Mouse (Mus musculus) embryonic stem cell, embryonic (primary cell): ENCODE measurements around the gene Zscan10.

Experiments
- CTCF ChIA-PET, 4 experiments: fragments of 300-600 bp in 2 of 4; fragments of 350-600 bp in 2 of 4; sonication (Branson Sonifier 250); formaldehyde crosslinking; loops; one replicate each; lab custom pipeline; 2022; ENCODE audit warnings: inconsistent platforms in 2 of 4; lab: Charles Lee
- POLR2A ChIA-PET, 4 experiments: fragments of 300-600 bp in 2 of 4; fragments of 350-600 bp in 2 of 4; sonication (Branson Sonifier 250); formaldehyde crosslinking; loops; one replicate each; lab custom pipeline; 2022; ENCODE audit warnings: antibody characterized with exemption in 4 of 4, inconsistent platforms in 1 of 4; lab: Charles Lee

Gene Zscan10

DNA sequence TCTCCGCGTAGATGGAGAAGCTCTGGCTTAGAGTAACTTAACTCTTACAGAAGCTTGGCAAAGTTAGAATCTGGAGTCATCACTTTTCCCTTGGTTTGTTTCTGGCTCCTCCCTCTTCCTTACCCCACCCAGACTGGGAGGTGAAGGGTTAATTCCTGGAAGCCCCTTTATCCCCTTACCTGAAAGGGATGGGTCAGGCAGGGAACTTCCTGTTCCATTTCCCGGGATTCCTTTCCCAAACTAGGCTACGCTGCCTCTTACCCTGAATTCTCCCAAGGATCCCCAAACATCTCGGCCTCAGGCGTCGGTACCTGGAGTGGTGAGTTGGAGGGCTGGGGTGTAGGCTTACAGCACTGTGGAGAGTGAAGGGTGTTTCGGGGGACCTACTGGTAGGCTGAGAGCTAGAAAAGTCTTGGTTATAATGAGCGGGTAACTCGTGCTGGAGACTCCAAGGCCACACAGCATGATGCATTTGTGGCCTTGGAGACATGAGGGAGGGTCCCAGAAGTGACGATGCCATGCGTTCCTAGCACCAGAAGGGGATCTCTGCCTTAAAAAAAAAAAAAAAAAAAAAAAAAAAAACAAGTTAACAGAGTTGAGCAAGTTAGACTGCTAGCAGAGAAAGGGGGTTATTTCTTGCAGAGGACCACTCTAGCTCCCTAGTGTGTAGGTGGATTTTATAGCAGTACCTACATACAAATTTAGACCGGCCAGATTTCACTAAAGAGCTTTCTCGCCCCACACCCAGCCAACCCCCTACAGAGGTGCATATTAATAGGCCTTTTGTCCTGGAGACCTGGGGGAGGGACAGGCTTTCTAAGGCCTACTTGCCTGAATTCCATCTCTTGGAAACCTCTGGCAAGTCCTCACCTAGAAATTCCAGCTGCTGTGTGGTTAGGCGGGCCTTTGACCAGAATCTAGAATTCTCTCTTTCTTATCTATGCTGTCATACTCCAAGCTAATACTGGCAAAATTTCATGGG is at the start of gene Zscan10:
Gene Zscan10 (plus strand): TSS at position 216 of the 982 bp plus-strand sequence.
- CTCF ChIA-PET: interaction anchor here (0.5 to 8.1 kb wide), 30 partner anchors 9 to 1167 kb away, joined by 3 to 194 read pairs (median 6); partner anchors contain the start of gene Zfp213 (in 2 of the 4)
- POLR2A ChIA-PET: interaction anchor here (0.6 to 10.3 kb wide), 64 partner anchors 8 to 725 kb away, joined by 3 to 284 read pairs (median 6); partner anchors contain the start of genes Zfp213 (in 3 of the 4), Mmp25 (in 2 of the 4), Bicdl2 (in 1 of the 4) and Cldn9 (in 1 of the 4)

DNA sequence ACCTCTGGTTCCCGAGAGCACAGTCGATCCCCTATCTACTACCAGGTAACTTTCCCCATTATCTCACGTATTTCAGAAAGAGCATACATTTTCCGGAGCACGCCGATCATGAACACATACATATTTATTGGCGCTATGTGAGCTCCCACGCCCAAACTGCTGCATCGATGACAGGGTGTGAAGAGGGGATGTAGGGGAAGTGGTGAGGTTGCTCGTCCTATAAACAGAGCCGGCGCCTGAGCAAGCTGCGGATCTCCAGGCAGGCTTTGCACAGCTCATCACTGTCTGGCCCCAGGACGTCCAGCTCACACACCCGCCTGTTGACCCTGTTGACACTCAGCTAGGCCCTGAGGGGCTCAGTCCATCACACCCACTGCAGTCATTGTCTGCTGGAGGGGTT is 49.8 kb upstream of the Zscan10 start:
- ChIA-PET CTCF (interaction anchor here (1.0 to 3.7 kb wide), 6 partner anchors 8 to 79 kb away, joined by 3 to 32 read pairs (median 3); partner anchors contain the start of gene Zfp213 (in 1 of the 4)), POLR2A (interaction anchor here (0.8 to 7.3 kb wide), 19 partner anchors 8 to 93 kb away, joined by 3 to 63 read pairs (median 5); partner anchors contain the start of genes Zfp213 (in 3 of the 4) and Zfp13 (in 2 of the 4))

DNA sequence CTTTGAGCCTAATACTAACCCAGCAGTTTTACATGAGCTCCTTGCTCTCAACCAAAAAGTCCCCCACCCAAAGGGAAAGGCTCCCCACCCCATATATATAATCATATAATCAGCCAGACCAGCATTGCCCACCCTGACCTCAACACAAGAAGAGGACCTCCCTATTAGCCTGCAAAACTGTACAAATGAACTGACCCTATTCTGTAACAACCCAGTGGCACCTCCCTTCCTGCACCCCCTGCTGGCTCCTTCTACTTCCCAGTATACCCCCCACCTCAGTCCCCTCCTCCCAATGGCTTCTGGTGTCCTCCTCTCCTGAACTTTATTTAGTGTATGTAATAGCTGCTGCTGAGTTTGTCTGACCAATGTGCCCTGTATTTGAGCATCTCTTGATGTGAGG is 49.2 kb upstream of the Zscan10 start:
- POLR2A ChIA-PET: interaction anchor here (0.8 to 7.3 kb wide), 19 partner anchors 7 to 93 kb away, joined by 3 to 63 read pairs (median 5); partner anchors contain the start of genes Zfp213 (in 3 of the 4) and Zfp13 (in 2 of the 4)
- CTCF ChIA-PET: interaction anchor here (1.0 to 3.7 kb wide), 7 partner anchors 8 to 79 kb away, joined by 3 to 32 read pairs (median 3); partner anchors contain the start of gene Zfp213 (in 1 of the 4)

- CTCF ChIA-PET: interaction anchor here in 1 of 4 experiments (1.0 to 1.3 kb wide), 2 partner anchors 8 to 52 kb away, joined by 3 read pairs; no protein-coding TSS in a partner anchor
- POLR2A ChIA-PET: interaction anchor here in 3 of 4 experiments (0.7 to 7.3 kb wide), 16 partner anchors 7 to 92 kb away, joined by 3 to 63 read pairs (median 5); partner anchors contain the start of genes Zfp13 (in 2 of the 3), Zfp213 (in 2 of the 3) and Zscan10 (in 1 of the 3)
These were observed 48.7 kb upstream of the Zscan10 start for GRCm38 (mm10) chr17:23551963-23552362.

DNA sequence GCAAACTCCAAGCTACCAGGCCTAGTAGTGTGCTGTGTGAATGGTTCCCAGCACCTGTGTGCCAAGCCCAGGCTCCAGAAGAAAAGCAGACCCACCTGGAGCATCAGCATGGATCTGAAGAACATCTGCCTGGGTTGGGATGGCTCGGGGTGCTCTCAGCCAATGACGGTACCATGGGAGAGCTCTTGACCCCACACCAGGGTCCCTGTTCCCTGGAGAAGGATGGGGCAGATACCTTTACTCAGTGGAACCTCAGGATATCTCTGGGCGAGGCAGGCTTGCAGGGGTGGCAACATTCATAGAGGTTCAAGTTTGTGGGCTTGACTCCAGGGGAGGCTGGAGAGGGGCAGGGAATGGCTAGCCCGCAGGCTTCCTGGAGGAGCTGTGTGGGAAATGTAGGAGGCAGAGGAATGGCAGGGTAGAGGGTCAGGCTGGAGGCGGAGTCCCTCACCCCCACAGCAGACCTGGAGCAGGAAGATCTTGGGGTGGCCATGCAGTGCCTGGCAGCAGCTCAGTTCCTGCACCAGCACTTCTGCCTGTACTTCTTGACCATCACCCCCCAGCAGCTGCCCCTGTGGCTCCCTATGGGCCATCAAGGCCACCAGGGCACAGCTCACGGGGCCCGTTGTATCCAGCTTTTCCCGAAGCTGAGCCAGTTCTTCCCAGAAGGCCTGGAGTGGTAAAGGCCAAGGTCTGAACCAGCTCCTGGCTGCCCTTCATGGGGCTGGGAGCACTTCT is 47.6 kb upstream of the Zscan10 start:
- POLR2A ChIA-PET: interaction anchor here (0.6 to 5.8 kb wide), 12 partner anchors 8 to 66 kb away, joined by 3 to 44 read pairs (median 4); partner anchors contain the start of genes Zfp213 (in 2 of the 4) and Zfp13 (in 1 of the 4)
- CTCF ChIA-PET: interaction anchor here in 1 of 4 experiments (0.7 kb wide), 1 partner anchor 18 kb away, joined by 3 read pairs; no protein-coding TSS in a partner anchor

DNA sequence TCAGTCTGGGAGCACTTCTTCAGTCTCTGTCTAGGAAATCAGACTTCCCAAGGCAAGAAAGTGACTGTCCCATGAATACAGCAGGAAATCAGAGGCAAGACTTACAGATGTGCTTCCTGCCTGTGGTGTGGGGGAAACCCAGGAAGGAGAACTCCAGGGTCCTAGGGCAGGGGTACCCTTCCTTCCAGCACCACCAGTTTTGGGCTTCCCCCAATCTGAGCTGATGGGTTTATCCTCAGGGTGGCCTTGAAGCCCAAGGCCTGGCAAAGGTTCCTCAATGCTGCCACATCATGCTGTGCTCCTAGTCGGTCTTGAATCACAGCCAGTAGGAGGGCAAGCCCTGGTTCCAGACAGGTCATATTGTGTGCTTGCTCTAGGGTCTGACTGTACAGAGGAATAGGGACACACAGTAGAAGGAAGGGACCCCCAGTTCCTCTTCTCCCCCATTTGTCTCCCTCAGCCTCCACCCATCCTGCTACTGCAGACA is 47.0 kb upstream of the Zscan10 start:
- CTCF ChIA-PET: interaction anchor here in 1 of 4 experiments (0.7 kb wide), 1 partner anchor 18 kb away, joined by 3 read pairs; no protein-coding TSS in a partner anchor
- POLR2A ChIA-PET: interaction anchor here (0.6 to 5.8 kb wide), 5 partner anchors 11 to 39 kb away, joined by 3 to 40 read pairs (median 5); partner anchors contain the start of gene Zfp213 (in 1 of the 4)

- ChIA-PET CTCF (no interaction called here), POLR2A (interaction anchor here in 2 of 4 experiments (1.4 to 10.8 kb wide), 5 partner anchors 6 to 56 kb away, joined by 5 to 112 read pairs (median 14); partner anchors contain the start of genes Zfp13 (in 1 of the 2), Zfp213 (in 1 of the 2) and Zscan10 (in 1 of the 2))
These were observed 46.3 kb upstream of the Zscan10 start for GRCm38 (mm10) chr17:23554321-23554720.

DNA sequence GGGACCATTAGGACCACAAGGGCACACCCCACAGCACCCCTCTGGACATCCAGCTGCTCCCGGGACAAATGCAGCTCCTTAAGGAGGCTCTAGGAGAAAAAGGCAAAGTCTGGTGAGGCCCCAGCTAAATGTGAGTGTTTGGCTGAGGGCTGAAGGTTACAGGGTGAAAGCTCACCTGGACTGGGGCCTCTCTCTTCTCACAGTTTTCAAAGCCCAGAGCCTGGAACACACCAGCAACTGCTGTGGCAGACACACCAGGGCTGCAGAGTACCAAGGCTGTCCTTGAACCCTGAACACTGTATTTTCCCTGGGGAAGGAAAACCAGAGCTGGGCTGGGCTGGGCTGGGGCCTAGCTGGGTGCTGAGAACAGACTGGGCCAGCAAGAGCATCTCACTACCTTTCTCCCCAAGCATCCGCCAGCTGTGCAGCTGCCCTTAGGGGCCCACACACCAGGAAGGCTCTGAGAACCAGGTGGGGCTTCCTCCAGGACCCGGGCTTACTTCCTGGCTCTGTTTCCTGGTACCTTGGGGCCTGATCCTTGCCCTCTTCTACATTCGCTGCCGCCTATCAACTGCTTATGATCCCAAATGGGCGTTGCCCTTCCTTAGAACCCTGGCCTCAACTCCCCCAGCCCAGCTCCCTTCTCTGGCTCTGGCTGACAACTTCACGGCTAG is 45.3 kb upstream of the Zscan10 start:
- POLR2A ChIA-PET: interaction anchor here (0.6 to 10.8 kb wide), 14 partner anchors 7 to 239 kb away, joined by 3 to 112 read pairs (median 6); partner anchors contain the start of genes Zfp213 (in 2 of the 4), Zfp13 (in 1 of the 4) and Zscan10 (in 1 of the 4)
- CTCF ChIA-PET: interaction anchor here in 3 of 4 experiments (0.5 to 2.2 kb wide), 5 partner anchors 8 to 1132 kb away, joined by 3 to 12 read pairs (median 4); no protein-coding TSS in a partner anchor

GRCm38 (mm10) chr17:23559767-23560166 is 40.9 kb upstream of the Zscan10 start:
- POLR2A ChIA-PET: interaction anchor here (0.6 to 10.8 kb wide), 39 partner anchors 8 to 760 kb away, joined by 3 to 131 read pairs (median 5); partner anchors contain the start of genes Zfp13 (in 3 of the 4), Zscan10 (in 2 of the 4), Pkmyt1 (in 1 of the 4) and Zfp945 (in 1 of the 4)
- CTCF ChIA-PET: interaction anchor here (0.5 to 4.8 kb wide), 85 partner anchors 8 to 760 kb away, joined by 3 to 58 read pairs (median 4); partner anchors contain the start of genes Prss32 (in 2 of the 4), Prss41 (in 2 of the 4), Zfp13 (in 2 of the 4) and 1520401A03Rik (in 1 of the 4)

DNA sequence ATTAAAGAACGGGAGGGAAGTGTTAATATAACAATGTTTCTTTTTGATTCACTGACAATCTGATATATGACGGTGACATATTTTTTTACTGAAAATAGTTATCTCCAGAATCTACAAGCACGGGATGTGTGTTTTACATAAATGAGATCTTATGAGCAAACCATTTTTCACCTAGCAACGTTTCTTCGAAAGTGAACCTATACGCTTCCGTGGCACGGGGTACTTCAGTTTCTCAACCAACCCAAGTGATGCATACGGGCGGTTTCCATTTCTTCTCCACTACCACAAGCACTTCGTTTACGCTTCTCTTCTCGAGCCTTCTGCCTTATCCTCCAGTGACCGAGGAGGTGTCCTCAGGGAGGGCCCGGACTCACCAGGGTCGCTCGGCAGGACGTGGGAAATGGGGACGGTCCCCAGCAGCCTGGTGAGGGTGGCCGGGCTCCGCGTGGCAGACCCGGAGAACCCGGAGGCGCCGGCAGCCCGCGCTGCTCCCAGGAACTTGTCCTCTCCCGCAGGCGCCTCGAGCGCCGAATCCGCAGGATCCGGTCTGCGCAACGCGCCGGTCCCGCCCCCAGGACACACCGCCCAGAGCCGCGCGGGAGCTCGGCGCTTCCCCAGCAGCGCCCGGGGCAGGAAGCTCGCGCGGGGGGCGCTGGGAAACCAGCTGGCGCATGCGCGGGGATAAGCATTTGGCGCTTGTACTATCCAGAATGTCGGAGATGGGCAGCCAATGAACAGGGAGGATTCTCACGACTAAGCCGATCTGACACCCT is 36.9 kb upstream of the Zscan10 start, which contains the start of gene Zfp213:
Gene Zfp213 (minus strand): TSS at position 644 of the 773 bp plus-strand sequence.
- CTCF ChIA-PET: interaction anchor here (0.6 to 1.5 kb wide), 19 partner anchors 10 to 104 kb away, joined by 3 to 17 read pairs (median 3); partner anchors contain the start of gene Zscan10 (in 1 of the 4)
- POLR2A ChIA-PET: interaction anchor here (0.5 to 10.8 kb wide), 47 partner anchors 8 to 1140 kb away, joined by 3 to 131 read pairs (median 4); partner anchors contain the start of genes Zfp13 (in 3 of the 4), Zscan10 (in 2 of the 4), Hcfc1r1 (in 1 of the 4) and Thoc6 (in 1 of the 4)

DNA sequence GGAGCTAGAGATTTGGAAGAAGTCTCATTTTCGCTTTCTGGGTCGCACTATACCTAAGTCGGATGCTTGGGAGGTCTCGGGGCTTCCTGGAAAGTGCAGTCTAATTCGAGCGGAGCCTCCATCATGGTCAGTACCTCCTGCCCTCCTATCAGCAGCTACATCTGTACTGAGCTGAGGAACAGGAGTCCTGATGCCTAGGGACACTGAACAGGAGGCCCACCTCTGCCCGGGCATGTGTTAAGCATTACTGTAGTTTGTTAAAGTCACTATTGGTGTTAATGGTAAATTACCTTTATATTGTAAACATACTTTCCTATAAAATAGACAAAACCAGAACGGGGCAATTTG is 36.3 kb upstream of the Zscan10 start:
- POLR2A ChIA-PET: interaction anchor here (0.5 to 10.8 kb wide), 47 partner anchors 9 to 1141 kb away, joined by 3 to 131 read pairs (median 4); partner anchors contain the start of genes Zfp13 (in 3 of the 4), Zscan10 (in 2 of the 4), Hcfc1r1 (in 1 of the 4) and Thoc6 (in 1 of the 4)

DNA sequence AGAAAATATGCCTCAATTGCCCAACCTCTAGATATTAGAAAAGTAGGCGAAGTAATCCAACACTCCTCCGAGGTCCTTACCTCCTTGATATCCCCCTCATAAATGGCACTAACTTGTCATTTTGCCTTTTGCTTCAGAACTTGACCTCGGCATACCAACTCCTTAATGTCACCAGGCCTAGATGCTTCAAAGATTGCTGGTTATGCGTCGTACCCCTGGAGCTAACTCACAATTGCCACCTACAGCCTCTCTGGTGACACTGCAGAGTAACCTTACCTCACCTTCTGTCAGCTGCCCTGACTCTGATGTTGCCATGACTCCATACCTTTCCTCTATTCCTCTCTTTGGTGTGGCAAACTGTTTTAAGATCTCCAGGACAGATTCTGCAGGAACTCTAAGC is 33.9 kb upstream of the Zscan10 start:
- POLR2A ChIA-PET: interaction anchor here in 3 of 4 experiments (0.6 to 3.4 kb wide), 15 partner anchors 8 to 172 kb away, joined by 3 to 24 read pairs (median 4); partner anchors contain the start of genes Zfp13 (in 2 of the 3) and Zscan10 (in 2 of the 3)

More for the DNA sequence above, 36.3 kb upstream of the Zscan10 start:
- CTCF ChIA-PET: interaction anchor here (0.6 to 1.5 kb wide), 19 partner anchors 9 to 104 kb away, joined by 3 to 17 read pairs (median 3); partner anchors contain the start of gene Zscan10 (in 1 of the 4)

DNA sequence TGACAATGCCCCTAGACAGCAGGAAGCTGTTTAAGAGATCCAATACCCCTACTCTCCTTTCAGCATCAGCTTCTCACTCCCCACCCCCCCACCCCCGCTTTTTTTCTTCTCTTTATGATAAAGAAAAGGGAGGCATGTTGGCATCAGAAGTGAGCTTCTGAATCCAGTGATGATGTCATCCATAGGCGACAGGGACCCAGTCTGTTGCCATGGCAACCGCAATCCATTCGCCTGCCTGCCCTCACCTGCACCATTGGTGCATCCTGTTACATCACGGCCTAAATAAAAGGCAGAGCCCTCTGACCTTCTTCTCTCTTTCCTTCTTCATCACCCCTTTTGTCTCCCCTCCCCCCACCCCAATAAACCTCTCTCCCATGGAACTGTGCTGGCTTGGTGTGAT is 32.3 kb upstream of the Zscan10 start:
- CTCF ChIA-PET: interaction anchor here in 3 of 4 experiments (0.6 to 3.0 kb wide), 18 partner anchors 8 to 275 kb away, joined by 3 to 14 read pairs (median 4); partner anchors contain the start of genes Prss32 (in 1 of the 3), Prss41 (in 1 of the 3) and Zfp13 (in 1 of the 3)
- POLR2A ChIA-PET: interaction anchor here in 3 of 4 experiments (0.6 to 3.4 kb wide), 21 partner anchors 8 to 860 kb away, joined by 3 to 24 read pairs (median 5); partner anchors contain the start of genes Zfp13 (in 2 of the 3), Zscan10 (in 2 of the 3) and Zfp40 (in 1 of the 3)

More for the DNA sequence above, 33.9 kb upstream of the Zscan10 start:
- CTCF ChIA-PET: interaction anchor here in 3 of 4 experiments (0.6 to 3.0 kb wide), 14 partner anchors 9 to 373 kb away, joined by 3 to 14 read pairs (median 6); partner anchors contain the start of genes Zfp13 (in 2 of the 3) and Zfp40 (in 1 of the 3)

- ChIA-PET POLR2A (interaction anchor here (0.6 to 17.4 kb wide), 12 partner anchors 10 to 41 kb away, joined by 3 to 238 read pairs (median 12); partner anchors contain the start of genes Zfp13 (in 2 of the 4) and Zscan10 (in 2 of the 4)), CTCF (interaction anchor here (0.6 to 8.8 kb wide), 27 partner anchors 10 to 245 kb away, joined by 3 to 194 read pairs (median 6); partner anchors contain the start of genes Zfp13 (in 2 of the 4) and Zscan10 (in 2 of the 4))
These were observed 30.6 kb upstream of the Zscan10 start for GRCm38 (mm10) chr17:23570017-23570416.
